Mouse (Mus musculus) Patski (cell line): Measurements from ENCODE around the gene Tmem81. TPM values are rescaled to one million over a fixed set of nuclear protein-coding genes. Genes with fewer than 3 reads are reported as not detected.
A peak's percentile ranks its signal among the peaks of the same experiment; 100 is the strongest.

Experiments
- ATAC-seq: fragments of 100-300 bp; one replicate; pipeline ENCODE4 v1.8.0; 2021
- CTCF ChIA-PET: fragments of 350-600 bp; sonication (Branson Sonifier 250); formaldehyde crosslinking; loops from one replicate; lab custom pipeline; 2022; ENCODE audit warnings: inconsistent platforms; lab: Charles Lee
- POLR2A ChIA-PET: fragments of 350-600 bp; sonication (Branson Sonifier 250); formaldehyde crosslinking; loops from one replicate; lab custom pipeline; 2022; ENCODE audit warnings: antibody characterized with exemption, inconsistent platforms; lab: Charles Lee
- DNase-seq: peaks from one replicate; pipeline ENCODE4 v3.0.0-alpha.2; 2011; ENCODE audit warnings: low read depth, low spot score
- H3K27me3 ChIP-seq: fragments of 371-371 bp; one replicate; pipeline ENCODE4 v1.5.1; 2021
- CTCF ChIP-seq: fragments of 100-300 bp; IDR thresholded peaks from one replicate; pipeline ENCODE4 v1.5.1; 2021
- in situ Hi-C: fragments of 300-500 bp; cut with MboI; formaldehyde crosslinking; loops from 3 replicates; pipeline ENCODE4 v1.11.1; 2018; ENCODE audit warnings: low pct_unique_long_range_greater_than_20kb, mixed read lengths
- polyA plus RNA-seq: library from polyadenylated mRNA; unstranded; gene quantifications from one replicate; pipeline ENCODE4 v1.2.3, GENCODE M21; 2021

Tmem81 gene
- polyA plus RNA-seq, 1 experiment from 2014 or later = 7.7 TPM

DNA sequence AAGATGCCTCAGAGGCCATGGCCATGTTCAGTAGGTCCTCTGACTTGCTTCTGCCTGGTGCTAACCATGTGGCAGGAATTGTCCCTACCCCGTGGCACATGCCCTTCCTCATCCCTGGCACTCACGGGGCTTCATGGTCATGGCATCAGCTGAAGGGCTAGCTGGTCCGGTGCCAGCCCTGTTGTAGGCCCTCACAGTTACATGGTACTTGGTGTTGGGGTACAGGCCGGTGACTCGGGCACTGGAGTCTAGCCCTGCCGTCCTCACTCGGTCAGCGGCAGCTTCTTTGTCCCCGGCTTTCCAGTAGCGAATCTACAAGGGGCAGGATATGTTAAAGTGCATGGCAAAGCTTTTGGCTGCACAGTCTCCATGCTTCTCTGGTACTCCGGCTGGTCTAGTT lies 10.7 kb downstream of the Tmem81 start:
- TF ChIP-seq CTCF = no peak
- CTCF ChIA-PET = interaction anchor here (1.4 kb wide), 1 partner anchor 9 kb away, joined by 3 read pairs; no protein-coding TSS in a partner anchor

DNA sequence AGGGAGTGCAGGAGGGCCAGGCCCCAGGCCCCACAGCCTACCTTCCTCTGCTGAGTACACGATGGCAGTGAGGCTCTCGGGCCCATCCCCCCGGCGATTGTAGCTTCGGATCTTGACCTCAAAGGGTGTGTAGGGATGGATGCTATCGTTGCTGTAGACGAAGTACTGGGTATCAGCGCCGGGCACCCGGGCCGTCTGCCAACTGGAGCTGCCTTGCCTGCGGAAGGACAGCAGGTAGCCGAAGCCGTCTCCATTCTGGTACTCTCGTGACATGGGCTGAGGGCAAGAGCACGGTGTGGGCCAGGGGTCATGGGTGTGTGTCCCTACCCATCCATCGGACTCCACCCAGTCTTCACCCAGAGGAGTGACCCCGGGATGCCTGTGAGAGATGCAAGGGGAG lies 12.6 kb downstream of the Tmem81 start:
- in situ Hi-C loops = no loop called here
- DNase-seq (no peak), ATAC-seq (no peak)
- POLR2A ChIA-PET = no interaction called here
- no peak for TF ChIP-seq CTCF
- H3K27me3 ChIP-seq = peaks cover 8% of the 10 kb centered on the region
- CTCF ChIA-PET = no interaction called here

More for the DNA sequence above, 10.7 kb downstream of the Tmem81 start:
- in situ Hi-C loops = no loop called here
- peaks cover 8% of the 10 kb centered on the region for H3K27me3 ChIP-seq
- ATAC-seq = no peak
- no peak for DNase-seq
- POLR2A ChIA-PET = no interaction called here

DNA sequence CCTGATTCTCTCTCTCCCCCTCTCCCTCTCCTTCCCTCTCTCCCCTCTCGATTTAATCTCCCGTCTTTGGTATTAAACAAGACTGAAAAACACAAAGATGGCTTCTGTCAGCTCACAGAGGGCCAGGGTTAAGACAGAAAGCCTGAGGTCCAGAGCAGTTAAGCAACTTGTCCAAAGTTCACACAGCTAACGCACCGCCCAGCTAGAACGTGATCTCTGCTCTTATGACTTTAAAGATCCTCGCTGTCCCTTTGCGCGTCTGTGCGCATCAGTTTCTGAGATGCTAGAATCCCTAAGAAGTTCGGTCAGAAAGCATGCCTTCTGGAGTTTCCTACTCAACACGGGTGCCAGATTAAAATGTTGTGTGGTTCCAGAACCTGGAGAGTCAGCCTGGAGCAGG lies 13.7 kb downstream of the Tmem81 start:
- ATAC-seq = no peak
- no peak for TF ChIP-seq CTCF
- ChIA-PET POLR2A (no interaction called here), CTCF (interaction anchor here (1.5 to 2.2 kb wide), 3 partner anchors 72 to 155 kb away, joined by 3 to 8 read pairs (median 4); no protein-coding TSS in a partner anchor)
- in situ Hi-C loops = no loop called here
- no peak for DNase-seq
- H3K27me3 ChIP-seq = peaks cover 8% of the 10 kb centered on the region

DNA sequence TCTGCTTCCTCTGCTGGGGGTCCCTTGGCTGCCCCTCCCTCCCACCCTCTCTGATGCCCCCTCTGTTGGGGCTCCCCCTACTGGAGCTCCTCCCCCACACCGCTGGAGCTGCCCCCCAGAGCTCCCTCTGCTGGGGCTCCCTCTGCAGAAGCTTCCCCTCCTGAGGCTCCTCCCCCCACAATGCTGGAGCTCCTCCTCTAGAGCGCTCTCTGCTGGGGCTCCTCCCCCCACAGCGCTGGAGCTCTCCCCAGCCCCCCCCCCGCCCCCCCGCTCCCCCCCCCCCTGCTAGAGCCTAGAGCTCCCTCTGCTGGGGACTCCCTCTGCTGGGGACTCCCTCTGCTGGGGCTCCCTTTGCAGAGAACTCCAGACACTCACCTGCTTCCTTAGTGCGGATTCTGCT lies 14.7 kb downstream of the Tmem81 start:
- ATAC-seq (no peak), DNase-seq (no peak)
- CTCF ChIA-PET = interaction anchor here (0.8 to 2.2 kb wide), 9 partner anchors 13 to 156 kb away, joined by 3 to 8 read pairs (median 3); no protein-coding TSS in a partner anchor
- H3K27me3 ChIP-seq = peaks cover 8% of the 10 kb centered on the region
- no peak for TF ChIP-seq CTCF
- in situ Hi-C loops = no loop called here
- POLR2A ChIA-PET = no interaction called here

DNA sequence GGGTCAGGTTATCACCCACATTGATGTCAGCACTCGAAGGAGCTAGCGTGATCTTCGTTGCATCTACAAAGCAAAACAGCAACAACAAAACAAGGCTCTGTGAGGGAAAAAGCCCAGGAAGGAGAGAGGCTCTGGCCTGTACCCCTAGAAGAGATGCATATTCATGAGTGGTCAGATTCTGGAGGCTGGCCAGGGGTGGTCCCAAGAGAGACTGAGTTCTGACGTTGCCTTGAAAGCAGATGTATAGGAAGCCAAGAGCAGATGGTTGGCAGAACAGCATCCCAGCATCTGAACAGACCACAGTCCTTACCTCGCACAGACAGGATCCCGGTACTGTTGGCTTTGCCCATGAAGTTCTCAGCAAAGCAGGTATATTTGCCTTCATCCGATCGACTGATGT lies 17.0 kb downstream of the Tmem81 start:
- H3K27me3 ChIP-seq = peaks cover 10% of the 10 kb centered on the region
- ATAC-seq (no peak), DNase-seq (no peak)
- in situ Hi-C loops = no loop called here
- no peak for TF ChIP-seq CTCF
- ChIA-PET CTCF (interaction anchor here (5.2 kb wide), 1 partner anchor 70 kb away, joined by 68 read pairs; no protein-coding TSS in a partner anchor), POLR2A (no interaction called here)

DNA sequence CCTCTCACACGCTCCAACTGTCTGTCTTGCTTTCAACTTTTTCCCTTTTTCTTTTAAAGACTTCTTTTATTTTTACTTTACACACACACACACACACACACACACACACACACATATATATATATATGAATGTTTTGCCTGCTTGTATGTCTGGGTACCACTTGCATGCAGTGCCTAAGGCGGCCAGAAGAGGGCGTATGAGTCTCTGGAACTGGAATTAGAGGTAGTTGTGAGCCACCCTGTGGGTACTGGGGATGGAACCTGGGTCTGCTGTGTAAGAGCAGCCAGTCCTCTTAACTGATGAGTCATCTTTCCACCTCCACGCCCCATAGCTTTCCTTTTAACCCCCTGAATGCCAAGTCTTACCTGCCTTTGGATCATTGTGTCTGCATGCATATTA lies 17.9 kb downstream of the Tmem81 start:
- ChIA-PET POLR2A (no interaction called here), CTCF (interaction anchor here (0.6 to 5.2 kb wide), 4 partner anchors 12 to 85 kb away, joined by 3 to 68 read pairs (median 22); no protein-coding TSS in a partner anchor)
- DNase-seq (no peak), ATAC-seq (no peak)
- no peak for TF ChIP-seq CTCF
- peaks cover 9% of the 10 kb centered on the region for H3K27me3 ChIP-seq
- in situ Hi-C loops = no loop called here

DNA sequence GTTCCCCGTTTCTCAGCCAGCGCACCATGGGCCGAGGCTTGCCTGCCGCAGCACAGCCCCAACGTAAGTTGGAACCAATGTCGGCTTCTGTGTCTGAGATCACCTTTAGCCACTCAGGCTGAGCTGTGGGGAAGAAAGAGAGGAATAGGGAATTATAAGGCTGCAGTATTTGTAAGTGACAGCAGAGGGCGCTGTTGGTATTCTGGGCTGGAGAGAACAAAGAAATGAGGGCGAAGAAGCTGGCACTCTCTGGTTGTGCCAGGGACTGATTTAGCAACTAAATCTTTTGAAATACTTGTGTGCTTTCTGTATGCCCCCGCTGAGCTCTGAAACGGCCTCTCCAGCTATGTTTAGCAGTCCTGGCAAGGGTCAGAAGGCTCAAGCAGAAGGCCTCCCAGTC lies 19.8 kb downstream of the Tmem81 start:
- peaks cover 17% of the 10 kb centered on the region for H3K27me3 ChIP-seq
- ChIA-PET CTCF (interaction anchor here (0.7 to 5.2 kb wide), 14 partner anchors 9 to 457 kb away, joined by 3 to 68 read pairs (median 3); no protein-coding TSS in a partner anchor), POLR2A (interaction anchor here (1.0 kb wide), 1 partner anchor 32 kb away, joined by 3 read pairs; no protein-coding TSS in a partner anchor)
- no peak for TF ChIP-seq CTCF
- ATAC-seq (peak; percentile 48), DNase-seq (peak; percentile 47)
- in situ Hi-C loops = loop anchor here (5.0 kb wide), 1 partner anchor 66 kb away; no protein-coding TSS in a partner anchor

DNA sequence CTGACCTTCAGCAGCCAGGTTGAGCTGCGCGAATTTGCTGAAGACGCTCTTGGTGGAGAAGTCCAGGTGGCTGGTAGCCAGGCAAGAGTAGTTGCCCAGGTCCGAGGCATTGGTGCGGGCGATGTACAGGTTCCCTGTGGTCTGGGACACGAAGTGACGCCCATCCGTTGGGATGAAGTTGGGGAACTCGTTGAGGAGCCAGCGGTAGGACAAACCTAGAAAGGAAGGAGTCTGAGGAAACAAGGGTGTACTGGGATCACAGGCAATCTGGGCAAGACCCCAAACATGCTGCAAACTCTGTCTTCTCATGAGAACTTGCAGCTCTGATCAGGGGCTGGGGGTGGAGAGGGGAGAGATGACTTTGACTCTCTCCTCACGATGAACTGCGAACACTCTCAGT lies 22.0 kb downstream of the Tmem81 start:
- no peak for TF ChIP-seq CTCF
- POLR2A ChIA-PET = no interaction called here
- ATAC-seq (no peak), DNase-seq (no peak)
- in situ Hi-C loops = loop anchor here (5.0 kb wide), 1 partner anchor 64 kb away; no protein-coding TSS in a partner anchor
- peaks cover 27% of the 10 kb centered on the region for H3K27me3 ChIP-seq
- CTCF ChIA-PET = interaction anchor here (1.0 kb wide), 1 partner anchor 81 kb away, joined by 3 read pairs; no protein-coding TSS in a partner anchor

DNA sequence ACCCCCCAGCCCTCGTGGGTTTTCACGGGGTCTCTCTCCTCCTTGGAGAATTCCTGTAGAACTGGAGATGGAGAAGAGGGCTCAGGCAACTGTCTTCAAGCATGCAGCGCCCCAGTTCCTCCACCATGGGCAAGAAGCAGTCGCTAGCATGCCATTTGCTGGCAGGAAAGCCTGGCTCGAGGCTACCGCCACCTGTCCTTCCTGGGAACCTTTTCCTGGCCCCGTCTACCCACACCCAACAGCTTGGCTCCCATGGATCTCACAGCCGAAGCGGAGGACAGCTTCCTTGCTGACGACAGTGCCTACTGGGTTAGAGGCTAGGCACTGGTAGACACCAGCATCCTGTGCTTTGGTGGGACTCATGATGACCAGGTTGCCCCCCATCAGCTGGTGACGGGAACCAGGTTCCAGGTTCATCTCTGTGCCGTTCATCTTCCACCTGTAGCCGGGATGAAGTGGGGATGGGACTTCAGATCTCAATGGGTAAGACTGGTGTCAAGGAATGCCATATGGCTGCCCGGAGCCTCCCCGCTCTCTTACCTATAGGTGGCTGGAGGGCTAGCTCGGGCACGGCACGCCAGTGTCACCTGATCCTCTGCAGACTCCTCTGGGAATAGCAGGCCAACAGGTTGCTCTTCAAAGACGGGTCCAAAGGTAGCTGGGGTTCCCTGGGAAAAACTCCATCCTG lies 22.8 kb downstream of the Tmem81 start:
- H3K27me3 ChIP-seq = peaks cover 33% of the 10 kb centered on the region
- ChIA-PET POLR2A (no interaction called here), CTCF (interaction anchor here (1.0 to 1.3 kb wide), 2 partner anchors 64 to 80 kb away, joined by 3 read pairs; no protein-coding TSS in a partner anchor)
- no peak for TF ChIP-seq CTCF
- ATAC-seq = no peak
- in situ Hi-C loops = loop anchor here (5.0 kb wide), 1 partner anchor 64 kb away; no protein-coding TSS in a partner anchor
- no peak for DNase-seq

DNA sequence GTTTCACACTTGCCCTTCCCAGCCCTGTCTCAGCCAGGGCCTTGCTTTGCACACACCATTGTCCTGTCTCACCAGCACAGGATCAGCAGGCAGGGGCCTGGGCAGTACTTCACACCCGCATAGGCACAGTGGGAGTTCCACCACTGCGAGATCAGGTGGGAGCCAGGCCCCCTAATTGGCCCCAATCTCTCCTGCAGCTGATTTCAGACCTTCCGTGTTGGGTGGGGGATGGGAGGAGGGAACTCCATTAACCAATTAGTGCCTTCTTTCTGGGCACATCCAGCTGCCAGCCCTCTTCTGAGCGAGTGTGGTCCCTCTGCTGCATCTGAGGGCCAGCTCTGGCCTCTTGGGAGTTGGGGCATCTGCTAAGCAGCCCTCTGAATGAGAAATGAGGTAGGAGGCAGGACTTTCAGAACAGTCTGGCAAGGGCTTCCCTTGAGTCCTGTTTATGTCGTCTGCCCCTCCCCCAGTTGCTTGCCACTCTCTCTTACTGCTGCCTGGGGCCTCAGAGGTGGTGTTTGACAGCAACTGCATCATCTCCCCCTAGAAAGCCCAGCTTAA lies 24.7 kb downstream of the Tmem81 start:
- ChIA-PET CTCF (no interaction called here), POLR2A (no interaction called here)
- ATAC-seq (no peak), DNase-seq (no peak)
- no peak for TF ChIP-seq CTCF
- H3K27me3 ChIP-seq = peaks cover 38% of the 10 kb centered on the region
- in situ Hi-C loops = no loop called here
